Mouse (Mus musculus): ENCODE results near the gene Prss53.

DNA sequence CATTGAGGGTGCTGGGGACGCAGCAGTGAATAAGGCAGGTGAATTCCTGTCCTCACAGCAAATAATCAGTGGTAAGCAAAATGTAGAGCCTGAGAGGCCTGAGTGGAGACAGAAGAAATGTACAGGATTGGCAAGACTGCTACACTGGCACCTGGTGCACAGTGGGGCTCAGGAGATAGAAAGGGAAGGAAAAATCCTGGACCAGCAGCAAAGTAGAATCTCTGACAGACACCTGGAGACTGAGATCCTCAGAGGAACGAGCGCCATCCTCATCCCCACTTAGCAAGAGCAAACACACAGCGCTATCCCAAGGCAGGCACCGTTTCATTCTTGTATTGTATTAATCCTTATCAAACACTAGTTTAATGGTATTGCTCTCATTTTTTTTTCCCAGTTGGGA, 53.3 kb downstream of the Prss53 start:
- TF ChIP-seq GATA1 (IDR thresholded peaks at IDR 0.05; ENCODE audit: borderline replicate concordance, low read length) = no peak
- TF ChIP-seq FLI1 (IDR thresholded peaks at IDR 0.05; ENCODE audit: low read length) = no peak

Measured in megakaryocyte, embryonic 14.5 days (primary cell).